Mouse (Mus musculus): Measurements from ENCODE around the gene Pphln1.

- TF ChIP-seq CTCF (IDR thresholded peaks at IDR 0.05; ENCODE audit: borderline replicate concordance, control insufficient read depth, extremely low read depth, insufficient read depth, low read length, poor library complexity) (no peak), POLR2A (IDR thresholded peaks at IDR 0.05; ENCODE audit: control insufficient read depth, extremely low read depth, insufficient read depth, low read length, poor library complexity) (no peak)
Measured at GRCm38 (mm10) chr15:93438663-93439062, 40.5 kb downstream of the Pphln1 start.
